ENCODE assay signal across 17 mouse cellular contexts in the genomic region with DNA sequence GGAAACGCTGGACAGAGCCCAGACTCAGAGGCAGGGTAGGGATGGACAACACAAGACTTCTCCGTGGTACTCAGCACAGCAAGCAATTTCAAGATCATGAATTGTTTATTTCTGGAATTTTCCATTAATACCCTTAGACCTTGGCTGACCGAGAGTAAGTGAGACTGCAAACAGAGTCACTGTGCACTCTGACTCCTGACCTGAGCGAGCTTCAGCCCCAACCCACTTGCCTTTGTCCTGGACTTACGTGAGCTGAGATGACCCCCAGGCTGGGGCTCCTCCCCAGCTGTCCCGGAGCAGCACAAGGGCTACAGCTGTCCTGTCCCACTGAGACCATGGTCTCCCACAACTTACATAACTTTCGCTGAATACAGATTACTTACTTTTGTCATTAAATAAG. TPM values are rescaled to one million over a fixed set of nuclear protein-coding genes. Genes with fewer than 3 reads are reported as not detected.
DNase-seq lines count a peak whose midpoint lies in the region; ATAC-seq and TF ChIP-seq lines count a peak whose summit lies in the region.
"Had no signal": no experiment of that assay in that cellular context is flagged by ENCODE, and none has a peak within 500 bp of the region (broad histone marks: within the 10 kb centered on the region; RNA-seq: fewer than 3 reads in every experiment).

No protein-coding gene starts in this region.

- H3K9ac ChIP-seq in embryonic facial prominence, embryonic 15.5 days: no peak overlapping the region
- H3K9ac ChIP-seq: forebrain, embryonic 12.5 days; liver, embryonic 12.5 days had no signal

- ATAC-seq in embryonic facial prominence, embryonic 15.5 days (ENCODE audit: insufficient number of reproducible peaks, low FRiP score, low TSS enrichment, low read depth): no peak
- ATAC-seq: liver, embryonic 12.5 days had no signal

- H3K36me3 ChIP-seq in embryonic facial prominence, embryonic 15.5 days: peaks cover 4% of the 10 kb centered on the region; the same call in 1 of the 2 replicates
- 0 out of 2 replicates have a peak, but pooled peaks cover 2% of the 10 kb centered on the region for H3K36me3 ChIP-seq in limb, embryonic 10.5 days
- H3K36me3 ChIP-seq: forebrain, embryonic 12.5 days; liver, embryonic 12.5 days had no signal

- H3K27me3 ChIP-seq in embryonic facial prominence, embryonic 15.5 days: no peaks in the 10 kb centered on the region
- H3K27me3 ChIP-seq in limb, embryonic 10.5 days (ENCODE audit: low read depth, poor library complexity, severe bottlenecking): no peaks in the 10 kb centered on the region
- no peaks in the 10 kb centered on the region for H3K27me3 ChIP-seq in cerebellum, adult 2 months (ENCODE audit: control insufficient read depth, insufficient read depth, low read length)
- H3K27me3 ChIP-seq: liver, embryonic 12.5 days had no signal

- peak; percentile 57 for DNase-seq in adrenal gland, adult 2 months
- DNase-seq in adrenal gland, postnatal 4 days (ENCODE audit: low spot score in 2 of 2): no peak
- DNase-seq in kidney, adult 9 months: peak; percentile 45
- no peak for DNase-seq in kidney, adult 8-10 months
- no peak for DNase-seq in limb, embryonic 10.5 days (ENCODE audit: low spot score)
- DNase-seq in B cell, adult 2 months: no peak
- no peak for DNase-seq in cerebellum, adult 2 months
- DNase-seq: cerebellum, adult 18-20 months; embryo, embryonic 11 days; thymus, adult 18-20 months had no signal

- H3K27ac ChIP-seq in embryonic facial prominence, embryonic 15.5 days (replicated peaks): peak overlapping the region; percentile 77
- H3K27ac ChIP-seq in limb, embryonic 10.5 days: peak overlapping the region; percentile 39; the same call in 1 of the 2 replicates
- H3K27ac ChIP-seq in cerebellum, adult 2 months (ENCODE audit: insufficient read depth, low read length): no peak overlapping the region
- H3K27ac ChIP-seq: forebrain, embryonic 12.5 days; liver, embryonic 12.5 days had no signal

- 61% methylated on average over 7 of the region's 7 CpGs for WGBS in embryonic facial prominence, embryonic 15.5 days
- 62% methylated on average over 7 of the region's 7 CpGs for WGBS in limb, embryonic 10.5 days
- WGBS in cerebellum, adult 2 months: 80% methylated on average over 7 of the region's 7 CpGs

- no peak overlapping the region for H3K4me3 ChIP-seq in embryonic facial prominence, embryonic 15.5 days (replicated peaks)
- no peak overlapping the region for H3K4me3 ChIP-seq in limb, embryonic 10.5 days
- no peak overlapping the region for H3K4me3 ChIP-seq in cerebellum, adult 2 months (replicated peaks; ENCODE audit: insufficient read depth, low read depth, low read length)
- H3K4me3 ChIP-seq: forebrain, embryonic 12.5 days; liver, embryonic 12.5 days; megakaryocyte, embryonic 14.5 days had no signal

- 0 out of 2 replicates have a peak overlapping the region, but pooled peaks have one; percentile 9 for H3K4me2 ChIP-seq in embryonic facial prominence, embryonic 15.5 days (replicated peaks)
- H3K4me2 ChIP-seq: forebrain, embryonic 12.5 days; liver, embryonic 12.5 days had no signal

- TF ChIP-seq POLR2A in cerebellum, adult 2 months (IDR thresholded peaks at IDR 0.05; ENCODE audit: borderline replicate concordance, insufficient read depth, low read length): no peak

- TF ChIP-seq CTCF in cerebellum, adult 2 months (IDR thresholded peaks at IDR 0.05; ENCODE audit: borderline replicate concordance, insufficient read depth, low read depth, low read length): no peak

- peaks cover 57% of the 10 kb centered on the region for H3K4me1 ChIP-seq in embryonic facial prominence, embryonic 15.5 days
- H3K4me1 ChIP-seq in limb, embryonic 10.5 days: peaks cover 79% of the 10 kb centered on the region
- peaks cover 11% of the 10 kb centered on the region for H3K4me1 ChIP-seq in cerebellum, adult 2 months (ENCODE audit: control insufficient read depth, insufficient read depth, low read length)

- H3K9me3 ChIP-seq in embryonic facial prominence, embryonic 15.5 days (replicated peaks): no peaks in the 10 kb centered on the region
- no peaks in the 10 kb centered on the region for H3K9me3 ChIP-seq in limb, embryonic 10.5 days (replicated peaks)
- H3K9me3 ChIP-seq: forebrain, embryonic 12.5 days; liver, embryonic 12.5 days; megakaryocyte, embryonic 14.5 days had no signal

RNA-seq across cellular contexts. Expression of a gene that starts 11.9 kb away (rescaled TPM):
- 100 to 1,000 TPM; 168 to 181 TPM for total RNA-seq in adrenal gland, adult 2 months (2021)
- 279 and 288 TPM in 2 replicates for polyA plus RNA-seq in adrenal gland, adult 2 months (2012; rRNA removed)
- total RNA-seq in adrenal gland, postnatal 4 days (2021): 100 to 1,000 TPM; 237 to 271 TPM
- 29.4 and 33.5 TPM in 2 replicates for polyA plus RNA-seq in embryonic facial prominence, embryonic 15.5 days (2015; fragmentation: Nextera tagmentation; extraction: Ambion mirVana)
- 27.9 and 30.9 TPM in 2 replicates for polyA plus RNA-seq in limb, embryonic 10.5 days (2016; fragmentation: Nextera tagmentation; extraction: Ambion mirVana)
- polyA plus RNA-seq in cerebellum, adult 2 months (2012; rRNA removed): 24.2 and 29.4 TPM in 2 replicates

RNA-seq across cellular contexts. Expression of a gene that starts 38.2 kb away (rescaled TPM):
- total RNA-seq in adrenal gland, adult 2 months (2021): not detected
- polyA plus RNA-seq in adrenal gland, adult 2 months (2012; rRNA removed): not detected in 2 replicates
- not detected for total RNA-seq in adrenal gland, postnatal 4 days (2021)
- not detected in 2 replicates for polyA plus RNA-seq in embryonic facial prominence, embryonic 15.5 days (2015; fragmentation: Nextera tagmentation; extraction: Ambion mirVana)
- not detected in 2 replicates for polyA plus RNA-seq in limb, embryonic 10.5 days (2016; fragmentation: Nextera tagmentation; extraction: Ambion mirVana)
- polyA plus RNA-seq in cerebellum, adult 2 months (2012; rRNA removed): not detected in 2 replicates
- total RNA-seq: adrenal gland, postnatal 36 days; layer of hippocampus, postnatal 14 days had no signal
- polyA plus RNA-seq: forebrain, embryonic 12.5 days; liver, embryonic 12.5 days; small intestine, adult 2 months had no signal

RNA-seq across cellular contexts. Expression of a gene that starts 51.3 kb away (rescaled TPM):
- total RNA-seq in adrenal gland, adult 2 months (2021): under 1 TPM; 0.52 to 0.95 TPM
- polyA plus RNA-seq in adrenal gland, adult 2 months (2012; rRNA removed): 2.2 and 3.4 TPM in 2 replicates
- 1 to 10 TPM in 1 of 2 experiments, under 1 TPM in 1; 0.70 to 1.1 TPM for total RNA-seq in adrenal gland, postnatal 4 days (2021)
- 0.12 and 0.53 TPM in 2 replicates for polyA plus RNA-seq in embryonic facial prominence, embryonic 15.5 days (2015; fragmentation: Nextera tagmentation; extraction: Ambion mirVana)
- 0.24 and 0.31 TPM in 2 replicates for polyA plus RNA-seq in limb, embryonic 10.5 days (2016; fragmentation: Nextera tagmentation; extraction: Ambion mirVana)
- polyA plus RNA-seq in cerebellum, adult 2 months (2012; rRNA removed): 0.79 and 0.89 TPM in 2 replicates
- polyA plus RNA-seq: liver, embryonic 12.5 days had no signal

Comparison
In these comparisons a context has a peak if more than half of its experiments do, and no peak if none do; other contexts are left out.
1. DNase-seq: peak in adrenal gland, adult 2 months (single experiment) and kidney, adult 9 months (single experiment); none in adrenal gland, postnatal 4 days (0 of 2), kidney, adult 8-10 months (0 of 2), limb, embryonic 10.5 days (single experiment), B cell, adult 2 months (0 of 2) and cerebellum, adult 2 months (0 of 2).